Mouse (Mus musculus) kidney, adult 9 months (tissue): ENCODE results near the gene Notch1.
A peak's percentile ranks its signal among the peaks of the same experiment; 100 is the strongest.

Source experiments
- DNase-seq: peaks from one replicate; pipeline ENCODE4 v3.0.0; 2022

Gene Notch1

GRCm38 (mm10) chr2:26498694-26499093 is 17.8 kb downstream of the Notch1 start:
- peak; percentile 13 for DNase-seq

DNA sequence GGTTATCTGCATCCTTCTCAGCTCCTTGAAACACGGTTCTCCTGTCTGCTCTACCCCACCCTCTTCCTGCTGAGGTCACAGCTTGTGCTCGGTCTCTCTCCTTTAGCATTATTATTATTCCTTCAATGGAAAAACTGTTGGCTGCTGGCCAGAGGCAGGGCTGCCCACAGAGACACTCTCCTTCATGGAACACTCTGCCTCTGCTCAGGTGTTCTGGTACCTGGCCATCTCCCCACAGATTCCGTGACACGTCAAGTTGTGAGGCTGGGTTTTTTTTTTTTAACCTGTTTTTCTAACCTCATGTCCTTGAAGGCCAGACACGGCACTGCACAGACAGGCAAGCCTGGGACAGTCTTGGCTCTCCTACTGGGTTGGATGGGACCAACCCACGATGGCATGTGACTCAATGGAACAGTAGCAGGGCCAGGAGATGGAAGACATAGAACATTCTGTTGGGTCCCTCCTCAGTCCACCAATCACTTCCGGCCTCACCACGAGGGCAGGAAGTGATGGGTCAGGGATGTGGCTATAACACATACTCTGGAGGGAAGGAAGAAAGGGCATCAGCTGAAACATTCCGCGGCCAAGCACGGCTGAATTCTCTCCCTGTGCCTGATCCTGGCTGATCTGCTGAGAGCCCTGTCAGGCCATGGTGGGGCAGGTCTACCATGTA is 18.5 kb downstream of the Notch1 start:
- DNase-seq: peak; percentile 54

GRCm38 (mm10) chr2:26496451-26496850 is 20.0 kb downstream of the Notch1 start:
- DNase-seq: peak; percentile 8

- no peak for DNase-seq
Observed at GRCm38 (mm10) chr2:26495701-26496100, 20.8 kb downstream of the Notch1 start.

DNA sequence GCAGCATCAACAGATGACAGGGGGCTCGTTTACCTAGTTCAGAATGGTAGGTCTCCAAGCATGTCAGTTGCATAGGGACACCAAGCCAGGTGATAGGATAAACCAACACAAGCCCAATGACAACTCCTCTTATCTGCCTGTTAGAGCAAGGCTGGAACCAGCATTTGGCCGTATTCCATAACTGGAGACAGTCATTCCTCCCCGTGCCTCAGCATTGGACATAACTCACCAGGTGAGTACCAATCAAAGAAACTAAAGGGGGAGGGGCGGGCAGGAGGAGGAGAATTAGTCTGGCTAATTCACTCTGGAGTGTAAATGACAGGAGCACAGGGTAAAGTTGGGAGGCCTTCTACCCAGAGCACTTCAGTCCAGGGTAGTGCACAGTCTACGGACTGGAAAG is 21.5 kb downstream of the Notch1 start:
- peak; percentile 8 for DNase-seq

DNA sequence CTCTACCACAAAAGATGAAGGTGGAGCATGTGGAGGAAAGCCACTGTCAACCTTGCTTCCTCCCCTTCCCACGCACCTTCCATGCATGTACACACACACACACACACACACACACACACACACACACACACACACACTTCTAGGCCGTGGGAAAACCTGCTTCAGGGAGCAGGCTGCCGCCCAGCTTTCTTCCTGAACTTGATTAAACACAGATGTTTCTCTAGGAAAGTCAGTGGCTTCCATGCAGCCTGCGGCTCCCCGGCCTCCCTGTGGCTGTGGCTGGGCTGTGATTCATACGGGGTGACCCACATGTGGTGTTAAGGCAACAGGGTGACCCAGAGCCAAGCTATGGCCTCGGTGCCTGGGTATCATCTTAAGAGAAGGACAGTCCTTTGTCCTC is 22.1 kb downstream of the Notch1 start:
- DNase-seq: peak; percentile 5

DNA sequence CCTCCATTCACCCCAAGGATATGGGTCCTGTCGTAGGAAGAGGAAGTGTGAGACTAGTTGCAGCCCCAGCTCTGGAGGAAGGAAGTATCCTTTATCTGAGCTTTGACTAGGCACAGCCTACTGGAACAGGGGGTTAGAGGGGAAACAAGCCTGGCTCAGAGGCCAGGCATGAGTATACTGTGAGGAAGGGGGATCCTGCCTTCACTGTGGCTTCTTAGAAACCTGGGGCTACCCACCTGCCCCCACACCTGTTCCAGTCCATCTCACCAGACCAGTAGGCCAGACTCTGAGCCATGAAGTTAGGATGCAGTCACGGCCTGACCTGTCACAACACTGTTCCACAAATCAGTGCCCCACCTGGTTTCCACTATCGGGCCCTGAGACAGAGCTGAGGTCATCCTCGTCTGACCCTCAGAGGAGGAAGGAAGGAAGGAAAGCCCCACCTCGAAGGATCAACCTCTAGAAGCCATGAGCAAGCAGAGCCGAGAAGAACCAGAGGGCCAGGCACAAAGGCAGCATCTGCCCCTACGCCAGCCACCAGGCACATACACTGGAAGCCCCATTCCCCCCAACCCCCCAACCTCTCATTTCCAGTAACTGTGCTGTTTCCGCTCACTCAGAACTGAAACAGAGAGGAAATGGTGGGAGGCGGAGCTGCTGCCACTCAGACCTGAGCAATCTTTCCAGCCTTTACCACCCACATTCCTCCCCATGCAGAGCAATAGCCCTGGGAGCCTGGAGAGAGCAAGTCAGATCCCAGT is 23.3 kb downstream of the Notch1 start:
- no peak for DNase-seq

DNA sequence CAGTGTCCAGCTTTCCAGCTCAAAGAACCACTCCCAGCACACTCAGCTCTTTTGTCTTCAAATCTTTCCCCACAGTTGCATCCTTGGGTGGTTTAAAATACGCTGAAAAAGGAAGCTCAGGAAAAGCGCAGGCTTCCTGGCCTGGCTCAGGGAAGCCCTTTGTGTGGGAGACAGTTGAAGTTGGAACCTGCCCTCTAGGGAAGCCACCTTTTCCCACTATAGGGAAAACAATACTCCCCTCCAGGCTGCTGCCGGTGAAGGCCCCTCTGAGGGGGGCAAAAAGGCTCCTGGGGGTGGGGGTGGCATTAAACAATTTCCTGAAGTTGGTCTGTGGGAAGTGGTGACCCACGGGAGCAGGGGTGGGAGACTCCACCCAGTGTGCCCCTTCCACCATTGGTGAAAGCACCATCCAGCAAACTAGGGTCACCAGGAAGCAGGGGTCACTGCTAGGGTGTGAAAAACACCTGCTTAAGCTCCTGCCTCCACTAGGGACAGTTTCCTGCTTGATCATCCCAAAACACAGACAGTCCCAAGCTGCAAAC is 25.6 kb downstream of the Notch1 start:
- no peak for DNase-seq

- DNase-seq: no peak
Observed at GRCm38 (mm10) chr2:26488535-26489135, 27.8 kb downstream of the Notch1 start.

- DNase-seq: no peak
Observed at GRCm38 (mm10) chr2:26487322-26488021, 29.0 kb downstream of the Notch1 start.

DNA sequence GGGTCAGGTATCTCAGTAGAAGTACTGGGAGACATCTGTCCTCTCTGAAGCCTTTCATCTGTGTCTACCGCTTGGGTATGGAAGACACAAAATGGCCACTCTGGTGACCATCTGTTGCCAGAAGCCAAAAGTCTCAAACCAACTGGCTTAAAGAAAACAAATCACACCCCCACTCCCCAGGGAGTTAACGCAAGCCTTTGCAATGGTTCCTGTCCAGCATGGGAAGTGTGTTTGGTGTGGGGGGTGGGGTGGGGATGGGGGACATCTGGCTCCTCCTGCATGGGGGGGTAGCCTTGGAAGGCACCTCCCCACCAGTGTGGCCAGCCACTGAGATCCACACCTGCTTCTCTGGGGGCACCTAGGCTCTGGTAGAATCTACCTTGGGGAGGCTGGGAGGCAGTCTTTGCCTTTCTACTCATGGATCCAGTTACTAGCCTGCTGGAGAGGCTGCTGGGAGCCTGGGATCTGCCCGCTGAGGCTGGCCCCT is 29.6 kb downstream of the Notch1 start:
- DNase-seq: no peak

DNA sequence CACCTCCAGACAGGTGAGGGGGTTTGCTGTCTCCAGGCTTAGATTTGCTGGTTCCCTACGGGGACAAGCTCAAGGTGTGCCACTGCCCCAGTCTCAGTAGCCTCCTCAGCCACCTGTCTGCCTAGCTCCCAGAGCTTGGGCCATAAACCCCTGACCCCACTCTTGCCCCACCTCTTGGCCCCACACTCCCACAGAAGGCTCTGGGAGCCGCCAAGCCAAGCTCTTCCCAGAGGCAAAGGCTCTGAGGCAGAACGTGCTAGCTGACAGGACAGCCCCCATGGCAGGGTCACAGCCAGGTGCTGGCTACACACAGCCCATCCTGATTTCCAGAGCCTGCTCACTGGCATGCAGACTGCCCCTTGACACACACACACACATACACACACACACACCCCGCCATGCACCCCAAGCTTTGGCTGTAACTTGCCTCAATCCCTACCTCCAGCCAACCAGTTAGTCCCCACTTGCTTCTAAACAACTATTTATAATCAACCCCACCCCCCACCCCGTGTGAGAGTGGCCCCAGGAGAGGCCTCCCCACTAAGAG is 30.1 kb downstream of the Notch1 start:
- DNase-seq: no peak

DNA sequence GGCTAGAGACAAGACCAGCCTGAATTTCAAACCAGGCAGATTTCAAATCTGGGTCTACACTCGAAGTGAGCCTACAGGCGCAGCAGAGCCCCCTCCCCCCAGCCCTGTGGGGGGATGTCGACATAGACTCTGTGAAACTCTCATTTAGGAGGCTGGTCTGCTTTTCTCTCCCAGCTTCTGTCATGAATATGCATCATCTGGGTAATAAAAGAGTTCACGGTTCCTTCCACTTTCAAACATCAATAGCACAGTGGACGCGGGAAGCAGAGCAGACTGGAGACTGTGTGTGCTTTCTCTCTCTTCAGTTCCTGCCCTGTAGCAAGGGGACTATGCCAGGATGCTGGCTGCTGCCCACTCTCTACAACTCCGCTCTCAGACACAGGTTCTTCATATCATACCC is 30.8 kb downstream of the Notch1 start:
- no peak for DNase-seq

DNA sequence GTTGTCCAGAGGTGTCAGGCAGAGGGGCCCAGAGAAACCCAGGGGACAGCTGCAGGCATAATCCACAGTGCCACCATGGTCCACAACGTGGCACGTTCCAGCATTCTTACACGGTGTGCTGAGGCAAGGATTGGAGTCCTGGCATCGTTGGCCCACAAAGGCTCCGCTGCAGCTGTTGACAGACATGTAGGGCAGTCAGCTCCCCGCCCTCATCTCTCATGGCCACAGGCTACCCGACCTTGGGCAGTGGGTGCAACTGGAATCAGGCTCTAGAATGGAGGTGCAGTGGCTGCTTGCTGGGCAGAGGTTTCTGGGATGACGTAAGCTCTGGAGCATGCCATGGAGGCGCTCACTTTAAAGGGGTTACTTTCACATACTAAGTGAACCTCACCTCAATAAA is 31.2 kb downstream of the Notch1 start:
- DNase-seq: no peak

DNA sequence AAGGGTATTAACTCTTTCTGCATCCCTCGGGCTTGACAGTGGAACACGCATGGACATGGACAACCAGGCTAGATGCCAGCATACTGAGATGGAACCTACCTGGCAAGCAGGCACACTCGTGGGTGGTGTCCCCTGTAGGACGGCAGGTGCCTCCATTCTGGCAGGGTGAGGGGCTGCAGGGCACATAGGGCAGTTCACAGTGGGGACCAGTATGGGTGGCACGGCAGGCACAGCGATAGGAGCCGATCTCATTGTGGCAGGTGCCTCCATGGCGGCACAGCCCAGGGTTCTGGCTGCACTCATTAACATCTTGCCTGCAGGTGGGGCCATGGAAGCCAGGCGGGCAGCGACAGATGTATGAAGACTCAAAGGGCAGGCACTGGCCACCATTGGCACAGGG is 32.3 kb downstream of the Notch1 start:
- DNase-seq: no peak

- DNase-seq: no peak
Observed at GRCm38 (mm10) chr2:26483230-26483869, 33.1 kb downstream of the Notch1 start.

DNA sequence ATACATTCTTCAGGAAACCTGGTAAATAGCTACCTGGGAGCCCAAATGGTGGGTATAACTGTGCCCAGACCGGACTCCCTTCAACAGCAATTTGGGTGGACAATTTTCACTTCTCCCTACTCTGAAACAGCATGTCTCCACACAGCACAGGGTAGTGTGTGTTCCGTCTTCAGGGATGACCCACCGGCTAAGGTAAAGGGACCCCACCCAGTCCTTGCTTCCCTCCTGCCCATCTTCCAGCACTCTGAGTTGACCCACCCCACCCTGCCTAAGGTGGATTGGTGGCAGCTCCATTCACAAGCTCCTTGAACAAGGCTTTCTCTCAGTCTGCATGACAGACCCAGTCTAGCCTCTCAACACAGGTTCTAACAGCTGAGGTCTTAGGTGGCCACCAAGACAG is 33.6 kb downstream of the Notch1 start:
- no peak for DNase-seq

- DNase-seq: peak; percentile 97
Observed at GRCm38 (mm10) chr2:26481724-26482495, 34.6 kb downstream of the Notch1 start.

DNA sequence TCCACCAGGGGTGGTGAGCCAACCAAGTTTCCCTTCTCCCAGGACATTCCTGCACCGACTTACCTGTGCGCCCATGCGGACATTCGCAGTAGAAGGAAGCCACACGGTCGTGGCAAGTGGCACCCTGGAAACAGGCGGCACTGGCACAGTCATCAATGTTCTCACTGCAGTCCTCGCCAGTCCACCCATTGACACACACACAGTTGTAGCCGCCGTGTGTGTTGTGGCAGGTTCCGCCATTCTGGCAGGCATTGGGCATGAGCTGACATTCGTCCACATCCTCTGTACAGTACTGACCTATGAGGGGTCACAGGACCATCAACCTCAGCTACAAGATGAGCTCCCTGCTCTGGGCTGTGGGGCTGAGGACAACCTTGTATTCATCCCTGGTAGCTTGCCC is 35.6 kb downstream of the Notch1 start:
- no peak for DNase-seq

- no peak for DNase-seq
Observed at GRCm38 (mm10) chr2:26478685-26479205, 37.7 kb downstream of the Notch1 start.

DNA sequence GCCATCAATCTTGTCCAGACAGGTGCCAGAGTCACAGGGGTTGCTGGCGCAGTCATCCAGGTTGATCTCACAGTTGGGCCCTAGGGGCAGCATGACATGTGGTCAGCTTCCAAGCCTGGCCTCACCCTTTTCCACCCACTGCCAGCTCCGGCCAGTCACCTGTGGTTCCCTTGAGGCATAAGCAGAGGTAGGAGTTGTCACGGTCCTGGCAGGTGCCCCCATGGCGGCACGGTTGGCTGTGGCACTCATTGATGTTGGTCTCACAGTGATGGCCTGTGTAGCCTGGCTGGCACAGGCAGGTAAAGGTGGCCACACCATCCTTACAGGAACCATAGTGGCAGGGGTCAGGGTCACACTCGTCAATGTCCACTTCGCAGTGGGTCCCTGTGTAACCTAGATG is 38.6 kb downstream of the Notch1 start:
- no peak for DNase-seq
